Mouse (Mus musculus) testis, postnatal 14 days (tissue): ENCODE data around the gene Taf1a.
"Not testable (repeated sequence)": the region's sequence is repeated elsewhere in the genome, so short reads cannot be mapped to it uniquely, and the experiment has no call there.

Experiments
- DNase-seq: peaks from one replicate; pipeline ENCODE4 v3.0.0; 2021; ENCODE audit warnings: low spot score

Gene Taf1a

GRCm38 (mm10) chr1:183388426-183389406, at the start of gene Taf1a:
TSS of gene Taf1a (plus strand) at chr1:183388981.
- DNase-seq = peak; percentile 94

GRCm38 (mm10) chr1:183342902-183343301, 45.9 kb upstream of the Taf1a start:
- DNase-seq = not testable (repeated sequence)

GRCm38 (mm10) chr1:183344886-183345816, 43.6 kb upstream of the Taf1a start:
- DNase-seq = peak; percentile 91

GRCm38 (mm10) chr1:183345817-183346195, 43.0 kb upstream of the Taf1a start:
- DNase-seq = no peak

- no peak for DNase-seq
Observed at GRCm38 (mm10) chr1:183349840-183350239, 38.9 kb upstream of the Taf1a start.

- DNase-seq = no peak
Observed at GRCm38 (mm10) chr1:183358901-183359300, 29.9 kb upstream of the Taf1a start.

- DNase-seq = no peak
Observed at GRCm38 (mm10) chr1:183362301-183362700, 26.5 kb upstream of the Taf1a start.

- DNase-seq = no peak
Observed at GRCm38 (mm10) chr1:183362729-183363576, 25.8 kb upstream of the Taf1a start.

GRCm38 (mm10) chr1:183363577-183363867, 25.3 kb upstream of the Taf1a start:
- DNase-seq = no peak

GRCm38 (mm10) chr1:183366361-183366760, 22.4 kb upstream of the Taf1a start:
- no peak for DNase-seq

- peak; percentile 27 for DNase-seq
Observed at GRCm38 (mm10) chr1:183368601-183369400, 20.0 kb upstream of the Taf1a start.

- peak; percentile 86 for DNase-seq
Observed at GRCm38 (mm10) chr1:183369427-183370014, 19.3 kb upstream of the Taf1a start, which contains the start of gene Mia3. TSS of gene Mia3 (minus strand) at chr1:183369553.

- DNase-seq = no peak
Observed at GRCm38 (mm10) chr1:183374728-183375127, 14.1 kb upstream of the Taf1a start.

- no peak for DNase-seq
Observed at GRCm38 (mm10) chr1:183377045-183377444, 11.7 kb upstream of the Taf1a start.

- no peak for DNase-seq
Observed at GRCm38 (mm10) chr1:183378321-183378941, 10.3 kb upstream of the Taf1a start.

- not testable (repeated sequence) for DNase-seq
Observed at GRCm38 (mm10) chr1:183379376-183379775, 9.4 kb upstream of the Taf1a start.

- no peak for DNase-seq
Observed at GRCm38 (mm10) chr1:183381816-183382215, 7.0 kb upstream of the Taf1a start.

- DNase-seq = no peak
Observed at GRCm38 (mm10) chr1:183382621-183383020, 6.2 kb upstream of the Taf1a start.

- not testable (repeated sequence) for DNase-seq
Observed at GRCm38 (mm10) chr1:183387421-183387820, 1.4 kb upstream of the Taf1a start.

GRCm38 (mm10) chr1:183403396-183403795, 14.6 kb downstream of the Taf1a start:
- DNase-seq = no peak
